Mouse (Mus musculus) forebrain, embryonic 16.5 days (tissue): ENCODE data around the gene Katnal1. TPM values are rescaled to one million over a fixed set of nuclear protein-coding genes. Genes with fewer than 3 reads are reported as not detected.

ENCODE experiments used
- ATAC-seq: fragments of 200-750 bp; cut with Nextera tagmentation; 2 replicates; pipeline ENCODE4 v1.8.0; 2017; ENCODE audit warnings: mild to moderate bottlenecking, moderate library complexity
- H3K27ac ChIP-seq: fragments of 300-500 bp; sonication (generic); 2 replicates; pipeline ENCODE4 v1.5.1; 2014; ENCODE audit warnings: low read length, control low read depth
- H3K27me3 ChIP-seq: fragments of 300-500 bp; sonication (generic); replicated peaks from 2 replicates; pipeline ENCODE4 v1.6.1; 2014; ENCODE audit warnings: low read length; ENCODE audit not compliant: control insufficient read depth, insufficient read depth
- H3K36me3 ChIP-seq: fragments of 300-500 bp; sonication (generic); 2 replicates; pipeline ENCODE4 v1.6.1; 2014; ENCODE audit not compliant: control insufficient read depth, insufficient read depth
- H3K4me1 ChIP-seq: fragments of 300-500 bp; sonication (generic); replicated peaks from 2 replicates; pipeline ENCODE4 v1.6.1; 2014; ENCODE audit warnings: low read length; ENCODE audit not compliant: control insufficient read depth, insufficient read depth
- H3K4me2 ChIP-seq: fragments of 300-500 bp; sonication (generic); 2 replicates; pipeline ENCODE4 v1.6.1; 2014; ENCODE audit warnings: mild to moderate bottlenecking, low read length, control low read depth
- H3K4me3 ChIP-seq: fragments of 300-500 bp; sonication (generic); replicated peaks from 2 replicates; pipeline ENCODE4 v1.5.1; 2014; ENCODE audit warnings: mild to moderate bottlenecking, low read length, control low read depth
- H3K9ac ChIP-seq: fragments of 300-500 bp; sonication (generic); replicated peaks from 2 replicates; pipeline ENCODE4 v1.6.1; 2014; ENCODE audit warnings: low read depth, low read length, control low read depth
- H3K9me3 ChIP-seq: fragments of 300-500 bp; sonication (generic); 2 replicates; pipeline ENCODE4 v1.6.1; 2016; ENCODE audit warnings: low read length; ENCODE audit not compliant: control insufficient read depth
- WGBS: fragments of 180-500 bp; shearing (Covaris S2); extraction: QIAGEN DNeasy Blood & Tissue Kit; methylation state at CpG from one replicate; pipeline ENCODE4 v1.1.7; 2014; 5-methylcytosine and 5-hydroxymethylcytosine counted together
- polyA plus RNA-seq: library from polyadenylated mRNA; unstranded; fragments of >200 nt; fragmentation: Nextera tagmentation; extraction: Ambion mirVana; gene quantifications from 2 replicates; pipeline ENCODE4 v1.2.1, GENCODE M21; 2015

Katnal1 gene
- polyA plus RNA-seq, 1 experiment from 2014 or later = 44.3 TPM

DNA sequence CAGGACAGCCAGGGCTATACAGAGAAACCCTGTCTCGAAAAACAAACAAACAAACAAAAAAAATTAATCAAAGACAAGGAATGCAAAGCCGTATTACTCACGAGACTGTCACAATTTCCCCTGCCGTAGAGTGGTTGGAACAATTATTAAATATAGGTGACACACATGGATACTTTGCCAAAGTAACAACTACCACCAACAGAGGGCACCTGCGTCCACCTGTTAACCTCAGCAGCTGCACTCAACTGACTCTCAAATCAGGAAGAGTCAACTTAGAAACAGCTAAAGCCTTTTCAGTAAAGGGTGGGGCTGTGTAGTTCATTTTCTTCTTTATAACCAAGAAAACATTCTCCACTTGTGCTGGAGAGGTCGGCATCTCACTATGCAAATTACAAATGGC, 24.3 kb downstream of the Katnal1 start:
- H3K27ac ChIP-seq = no peak overlapping the region
- no peak for ATAC-seq
- peaks cover 11% of the 10 kb centered on the region; the same call in 1 of the 2 replicates for H3K36me3 ChIP-seq
- H3K9ac ChIP-seq = no peak overlapping the region
- H3K4me3 ChIP-seq = no peak overlapping the region
- 76% methylated on average over 6 of the region's 6 CpGs for WGBS
- peaks cover 9% of the 10 kb centered on the region for H3K4me1 ChIP-seq
- no peaks in the 10 kb centered on the region for H3K27me3 ChIP-seq
- H3K4me2 ChIP-seq = no peak overlapping the region
- H3K9me3 ChIP-seq = no peaks in the 10 kb centered on the region

DNA sequence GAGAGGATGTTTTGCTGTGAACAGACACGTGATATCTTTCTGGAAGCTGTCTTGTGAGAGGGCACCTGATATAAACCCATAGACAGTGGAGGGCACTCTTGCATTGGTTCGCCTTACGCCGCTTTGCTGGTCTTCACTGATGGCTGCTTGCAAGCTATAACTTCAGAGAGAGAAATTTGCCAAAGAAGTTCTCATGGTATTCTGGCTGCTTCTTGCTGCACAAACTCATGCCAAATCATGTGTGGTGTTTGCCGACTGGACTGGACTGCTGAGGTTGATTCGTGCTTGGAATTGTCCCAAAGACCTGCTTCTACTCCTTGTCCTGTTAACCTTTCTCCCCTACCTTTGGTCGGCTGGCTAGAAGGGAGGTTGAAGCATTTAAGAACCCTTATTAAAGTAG, 29.8 kb downstream of the Katnal1 start:
- Histone ChIP-seq H3K4me1 (peaks cover 11% of the 10 kb centered on the region), H3K4me2 (no peak overlapping the region), H3K36me3 (peaks cover 14% of the 10 kb centered on the region; the same call in 1 of the 2 replicates), H3K27me3 (no peaks in the 10 kb centered on the region), H3K9ac (no peak overlapping the region), H3K9me3 (no peaks in the 10 kb centered on the region), H3K27ac (no peak overlapping the region), H3K4me3 (no peak overlapping the region)
- no peak for ATAC-seq
- 94% methylated on average over 7 of the region's 7 CpGs for WGBS

DNA sequence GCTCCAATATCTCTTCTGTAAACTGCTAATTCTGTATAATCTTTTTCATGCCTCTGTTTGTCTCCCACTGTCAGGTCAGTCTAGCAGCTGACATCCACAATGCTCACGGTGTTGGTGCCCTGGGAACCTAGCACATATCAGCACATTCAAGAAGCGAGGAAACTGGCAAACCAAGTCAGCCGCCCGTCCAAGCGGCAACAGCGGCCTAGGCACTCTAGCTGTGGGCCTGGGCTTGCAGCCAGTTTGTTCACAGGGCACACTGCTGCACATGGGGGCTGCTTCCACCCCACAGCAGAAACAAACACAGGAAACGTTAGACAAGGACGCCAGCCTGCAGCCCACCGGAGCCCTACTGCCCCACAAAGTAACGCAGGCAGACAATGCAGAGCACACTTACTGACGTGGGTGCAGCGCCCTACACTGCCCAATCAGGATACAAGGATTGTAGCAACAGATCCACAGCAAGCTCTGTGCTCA, 31.1 kb downstream of the Katnal1 start:
- H3K4me2 ChIP-seq = no peak overlapping the region
- peak; percentile 72 for ATAC-seq
- H3K27me3 ChIP-seq = no peaks in the 10 kb centered on the region
- 40% methylated on average over 12 of the region's 12 CpGs for WGBS
- no peak overlapping the region for H3K27ac ChIP-seq
- H3K4me3 ChIP-seq = no peak overlapping the region
- H3K9me3 ChIP-seq = no peaks in the 10 kb centered on the region
- no peak overlapping the region; the same call in 1 of the 2 replicates for H3K9ac ChIP-seq
- H3K36me3 ChIP-seq = peaks cover 16% of the 10 kb centered on the region
- H3K4me1 ChIP-seq = peaks cover 11% of the 10 kb centered on the region

GRCm38 (mm10) chr5:148897069-148897702, 31.9 kb downstream of the Katnal1 start:
- no peak overlapping the region for H3K4me2 ChIP-seq
- peaks cover 11% of the 10 kb centered on the region for H3K4me1 ChIP-seq
- WGBS = 68% methylated on average over 14 of the region's 14 CpGs
- no peak overlapping the region for H3K9ac ChIP-seq
- H3K27ac ChIP-seq = peak overlapping the region; percentile 17; the same call in 1 of the 2 replicates
- no peaks in the 10 kb centered on the region for H3K9me3 ChIP-seq
- ATAC-seq = no peak
- peaks cover 23% of the 10 kb centered on the region for H3K36me3 ChIP-seq
- no peaks in the 10 kb centered on the region for H3K27me3 ChIP-seq
- no peak overlapping the region for H3K4me3 ChIP-seq

- H3K4me3 ChIP-seq = no peak overlapping the region
- no peak for ATAC-seq
- H3K4me2 ChIP-seq = no peak overlapping the region
- peaks cover 27% of the 10 kb centered on the region for H3K36me3 ChIP-seq
- no peak overlapping the region for H3K27ac ChIP-seq
- H3K9me3 ChIP-seq = no peaks in the 10 kb centered on the region
- WGBS = 86% methylated on average over 10 of the region's 10 CpGs
- H3K4me1 ChIP-seq = peaks cover 11% of the 10 kb centered on the region
- no peak overlapping the region for H3K9ac ChIP-seq
- H3K27me3 ChIP-seq = no peaks in the 10 kb centered on the region
Measured at GRCm38 (mm10) chr5:148896515-148896914, 32.6 kb downstream of the Katnal1 start.

- WGBS = 90% methylated on average over 7 of the region's 7 CpGs
Measured at GRCm38 (mm10) chr5:148895833-148896232, 33.3 kb downstream of the Katnal1 start.

GRCm38 (mm10) chr5:148895034-148895433, 34.1 kb downstream of the Katnal1 start:
- peaks cover 34% of the 10 kb centered on the region for H3K36me3 ChIP-seq

More at GRCm38 (mm10) chr5:148895833-148896232, 33.3 kb downstream of the Katnal1 start:
- no peak overlapping the region for H3K4me3 ChIP-seq
- no peak overlapping the region for H3K9ac ChIP-seq
- H3K9me3 ChIP-seq = no peaks in the 10 kb centered on the region
- no peak overlapping the region for H3K27ac ChIP-seq
- no peak for ATAC-seq
- H3K4me1 ChIP-seq = peaks cover 11% of the 10 kb centered on the region
- peaks cover 28% of the 10 kb centered on the region for H3K36me3 ChIP-seq
- no peak overlapping the region for H3K4me2 ChIP-seq
- no peaks in the 10 kb centered on the region for H3K27me3 ChIP-seq

GRCm38 (mm10) chr5:148890237-148890636, 38.9 kb downstream of the Katnal1 start:
- no peak for ATAC-seq
- H3K9ac ChIP-seq = no peak overlapping the region
- no peaks in the 10 kb centered on the region for H3K27me3 ChIP-seq
- H3K4me1 ChIP-seq = no peaks in the 10 kb centered on the region
- peaks cover 40% of the 10 kb centered on the region for H3K36me3 ChIP-seq
- WGBS = 96% methylated on average over 4 of the region's 4 CpGs
- no peaks in the 10 kb centered on the region for H3K9me3 ChIP-seq
- no peak overlapping the region for H3K4me2 ChIP-seq
- no peak overlapping the region for H3K27ac ChIP-seq
- no peak overlapping the region for H3K4me3 ChIP-seq

More at GRCm38 (mm10) chr5:148895034-148895433, 34.1 kb downstream of the Katnal1 start:
- H3K27me3 ChIP-seq = no peaks in the 10 kb centered on the region
- no peak overlapping the region for H3K4me2 ChIP-seq
- no peaks in the 10 kb centered on the region for H3K9me3 ChIP-seq
- WGBS = 34% methylated on average over 5 of the region's 5 CpGs
- H3K4me3 ChIP-seq = no peak overlapping the region
- no peak overlapping the region for H3K9ac ChIP-seq
- peaks cover 11% of the 10 kb centered on the region for H3K4me1 ChIP-seq
- no peak overlapping the region for H3K27ac ChIP-seq
- no peak for ATAC-seq

DNA sequence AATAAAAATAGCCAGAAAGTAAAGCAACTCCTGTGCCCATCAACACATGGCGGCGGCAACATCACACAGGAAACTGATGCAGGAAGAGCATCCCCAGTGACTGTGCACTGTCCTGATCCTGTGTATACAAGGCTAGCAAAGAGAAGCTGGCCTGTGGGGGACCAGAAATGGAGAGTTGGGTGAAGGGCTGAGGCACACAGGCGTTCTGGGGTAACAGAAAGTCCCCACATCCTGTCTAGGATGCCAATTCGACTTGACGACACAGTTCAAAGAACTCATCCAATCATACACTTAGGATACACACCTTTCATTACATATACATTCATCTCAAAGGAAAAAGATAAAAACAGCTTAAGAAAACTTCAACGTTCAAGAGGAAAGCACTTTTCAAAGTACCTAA, 41.1 kb downstream of the Katnal1 start:
- H3K4me3 ChIP-seq = no peak overlapping the region
- H3K9ac ChIP-seq = no peak overlapping the region
- 92% methylated on average over 6 of the region's 6 CpGs for WGBS
- no peaks in the 10 kb centered on the region for H3K9me3 ChIP-seq
- no peak for ATAC-seq
- no peaks in the 10 kb centered on the region for H3K27me3 ChIP-seq
- H3K4me2 ChIP-seq = no peak overlapping the region
- H3K4me1 ChIP-seq = no peaks in the 10 kb centered on the region
- H3K27ac ChIP-seq = no peak overlapping the region
- peaks cover 36% of the 10 kb centered on the region for H3K36me3 ChIP-seq
